Mouse (Mus musculus): Measurements from ENCODE around the gene Rab3a. TPM values are rescaled to one million over a fixed set of nuclear protein-coding genes. Genes with fewer than 3 reads are reported as not detected.

Gene Rab3a
- polyA plus RNA-seq, 1 experiment = 34.9 TPM

- H3K4me3 ChIP-seq = peak overlapping the region; percentile 25
- no peak overlapping the region for H3ac ChIP-seq (ENCODE audit: control insufficient read depth, insufficient read length)
- TF ChIP-seq POLR2AphosphoS2 (IDR thresholded peaks at IDR 0.05; ENCODE audit: insufficient read length, low read depth) (no peak), MYOG (IDR thresholded peaks at IDR 0.05; ENCODE audit: control insufficient read depth in 1 of 3, insufficient read depth in 1 of 3, insufficient read length in 2 of 3, low read depth in 2 of 3) (no peak), E2F4 (IDR thresholded peaks at IDR 0.05; ENCODE audit: insufficient read depth) (no peak), CEBPB (IDR thresholded peaks at IDR 0.05; ENCODE audit: insufficient read depth, poor library complexity, severe bottlenecking) (no peak), POLR2A (IDR thresholded peaks at IDR 0.05; ENCODE audit: insufficient read length, low read depth) (no peak), SRF (IDR thresholded peaks at IDR 0.05; ENCODE audit: control insufficient read depth, insufficient read length, low read depth) (no peak), TCF3 (IDR thresholded peaks at IDR 0.05; ENCODE audit: insufficient read length, low read depth) (no peak), MAX (IDR thresholded peaks at IDR 0.05; ENCODE audit: low read depth) (no peak), REST (IDR thresholded peaks at IDR 0.05; ENCODE audit: insufficient read depth, insufficient read length) (no peak), TCF12 (IDR thresholded peaks at IDR 0.05; ENCODE audit: insufficient read depth, poor library complexity, severe bottlenecking) (no peak), MYOD1 (IDR thresholded peaks at IDR 0.05; ENCODE audit: control insufficient read depth in 1 of 3, insufficient read length in 2 of 3, low read depth in 2 of 3) (no peak), USF1 (IDR thresholded peaks at IDR 0.05; ENCODE audit: low read depth) (no peak)
- peaks cover 15% of the 10 kb centered on the region for H3K79me2 ChIP-seq (ENCODE audit: control insufficient read depth, insufficient read depth)
- H3K4me2 ChIP-seq (ENCODE audit: low read depth) = peak overlapping the region; percentile 72
- no peaks in the 10 kb centered on the region for H3K36me3 ChIP-seq (ENCODE audit: control insufficient read depth, insufficient read depth)
- H3K27me3 ChIP-seq (ENCODE audit: control insufficient read depth, insufficient read depth, insufficient read length) = no peaks in the 10 kb centered on the region
These were observed 36.8 kb downstream of the Rab3a start for GRCm38 (mm10) chr8:70791294-70791701.

- no peaks in the 10 kb centered on the region for H3K36me3 ChIP-seq (ENCODE audit: control insufficient read depth, insufficient read depth)
- H3K4me2 ChIP-seq (ENCODE audit: low read depth) = peak overlapping the region; percentile 92
- H3K27me3 ChIP-seq (ENCODE audit: control insufficient read depth, insufficient read depth, insufficient read length) = no peaks in the 10 kb centered on the region
- peaks cover 15% of the 10 kb centered on the region for H3K79me2 ChIP-seq (ENCODE audit: control insufficient read depth, insufficient read depth)
- H3ac ChIP-seq (ENCODE audit: control insufficient read depth, insufficient read length) = peak overlapping the region; percentile 13
- no peak for TF ChIP-seq USF1 (IDR thresholded peaks at IDR 0.05; ENCODE audit: low read depth)
- no peak for TF ChIP-seq E2F4 (IDR thresholded peaks at IDR 0.05; ENCODE audit: insufficient read depth)
- peak; percentile 64 for TF ChIP-seq POLR2A (IDR thresholded peaks at IDR 0.05; ENCODE audit: insufficient read length, low read depth)
- peak; percentile 70 for TF ChIP-seq SRF (IDR thresholded peaks at IDR 0.05; ENCODE audit: control insufficient read depth, insufficient read length, low read depth)
- no peak for TF ChIP-seq MYOG (IDR thresholded peaks at IDR 0.05; ENCODE audit: control insufficient read depth in 1 of 3, insufficient read depth in 1 of 3, insufficient read length in 2 of 3, low read depth in 2 of 3)
- no peak for TF ChIP-seq TCF3 (IDR thresholded peaks at IDR 0.05; ENCODE audit: insufficient read length, low read depth)
- TF ChIP-seq POLR2AphosphoS2 (IDR thresholded peaks at IDR 0.05; ENCODE audit: insufficient read length, low read depth) = no peak
- TF ChIP-seq TCF12 (IDR thresholded peaks at IDR 0.05; ENCODE audit: insufficient read depth, poor library complexity, severe bottlenecking) = no peak
- TF ChIP-seq MYOD1 (IDR thresholded peaks at IDR 0.05; ENCODE audit: control insufficient read depth in 1 of 3, insufficient read length in 2 of 3, low read depth in 2 of 3) = no peak
- H3K4me3 ChIP-seq = peak overlapping the region; percentile 25
These were observed 37.7 kb downstream of the Rab3a start for GRCm38 (mm10) chr8:70791975-70792691.

GRCm38 (mm10) chr8:70792700-70793099 lies 38.2 kb downstream of the Rab3a start:
- peaks cover 15% of the 10 kb centered on the region for H3K79me2 ChIP-seq (ENCODE audit: control insufficient read depth, insufficient read depth)
- no peaks in the 10 kb centered on the region for H3K27me3 ChIP-seq (ENCODE audit: control insufficient read depth, insufficient read depth, insufficient read length)
- TF ChIP-seq POLR2A (IDR thresholded peaks at IDR 0.05; ENCODE audit: insufficient read length, low read depth) (no peak), MAX (IDR thresholded peaks at IDR 0.05; ENCODE audit: low read depth) (no peak), USF1 (IDR thresholded peaks at IDR 0.05; ENCODE audit: low read depth) (no peak), MYOG (IDR thresholded peaks at IDR 0.05; ENCODE audit: control insufficient read depth in 1 of 3, insufficient read depth in 1 of 3, insufficient read length in 2 of 3, low read depth in 2 of 3) (peak in 1 of 3 experiments; percentile 2), REST (IDR thresholded peaks at IDR 0.05; ENCODE audit: insufficient read depth, insufficient read length) (no peak)
- H3ac ChIP-seq (ENCODE audit: control insufficient read depth, insufficient read length) = peak overlapping the region; percentile 13
- H3K4me2 ChIP-seq (ENCODE audit: low read depth) = peak overlapping the region; percentile 92
- H3K36me3 ChIP-seq (ENCODE audit: control insufficient read depth, insufficient read depth) = no peaks in the 10 kb centered on the region
- peak overlapping the region; percentile 25 for H3K4me3 ChIP-seq

- H3K4me2 ChIP-seq (ENCODE audit: low read depth) = no peak overlapping the region
- H3K4me3 ChIP-seq = no peak overlapping the region
- peaks cover 15% of the 10 kb centered on the region for H3K79me2 ChIP-seq (ENCODE audit: control insufficient read depth, insufficient read depth)
- H3ac ChIP-seq (ENCODE audit: control insufficient read depth, insufficient read length) = no peak overlapping the region
- TF ChIP-seq TCF3 (IDR thresholded peaks at IDR 0.05; ENCODE audit: insufficient read length, low read depth) (no peak), REST (IDR thresholded peaks at IDR 0.05; ENCODE audit: insufficient read depth, insufficient read length) (no peak), POLR2AphosphoS2 (IDR thresholded peaks at IDR 0.05; ENCODE audit: insufficient read length, low read depth) (no peak), SRF (IDR thresholded peaks at IDR 0.05; ENCODE audit: control insufficient read depth, insufficient read length, low read depth) (no peak), MAX (IDR thresholded peaks at IDR 0.05; ENCODE audit: low read depth) (no peak), TCF12 (IDR thresholded peaks at IDR 0.05; ENCODE audit: insufficient read depth, poor library complexity, severe bottlenecking) (no peak)
- H3K27me3 ChIP-seq (ENCODE audit: control insufficient read depth, insufficient read depth, insufficient read length) = no peaks in the 10 kb centered on the region
- no peaks in the 10 kb centered on the region for H3K36me3 ChIP-seq (ENCODE audit: control insufficient read depth, insufficient read depth)
These were observed 39.7 kb downstream of the Rab3a start for GRCm38 (mm10) chr8:70794215-70794614.

GRCm38 (mm10) chr8:70795370-70795769 lies 40.9 kb downstream of the Rab3a start:
- Histone ChIP-seq H3ac (ENCODE audit: control insufficient read depth, insufficient read length) (no peak overlapping the region), H3K4me3 (no peak overlapping the region), H3K36me3 (ENCODE audit: control insufficient read depth, insufficient read depth) (no peaks in the 10 kb centered on the region), H3K79me2 (ENCODE audit: control insufficient read depth, insufficient read depth) (peaks cover 15% of the 10 kb centered on the region), H3K27me3 (ENCODE audit: control insufficient read depth, insufficient read depth, insufficient read length) (no peaks in the 10 kb centered on the region), H3K4me2 (ENCODE audit: low read depth) (peak overlapping the region; percentile 86)
- no peak for TF ChIP-seq SRF (IDR thresholded peaks at IDR 0.05; ENCODE audit: control insufficient read depth, insufficient read length, low read depth)
- TF ChIP-seq TCF3 (IDR thresholded peaks at IDR 0.05; ENCODE audit: insufficient read length, low read depth) = no peak
- no peak for TF ChIP-seq USF1 (IDR thresholded peaks at IDR 0.05; ENCODE audit: low read depth)
- TF ChIP-seq TCF12 (IDR thresholded peaks at IDR 0.05; ENCODE audit: insufficient read depth, poor library complexity, severe bottlenecking) = no peak
- no peak for TF ChIP-seq MYOG (IDR thresholded peaks at IDR 0.05; ENCODE audit: control insufficient read depth in 1 of 3, insufficient read depth in 1 of 3, insufficient read length in 2 of 3, low read depth in 2 of 3)
- no peak for TF ChIP-seq REST (IDR thresholded peaks at IDR 0.05; ENCODE audit: insufficient read depth, insufficient read length)
- no peak for TF ChIP-seq MAX (IDR thresholded peaks at IDR 0.05; ENCODE audit: low read depth)
- no peak for TF ChIP-seq MYOD1 (IDR thresholded peaks at IDR 0.05; ENCODE audit: control insufficient read depth in 1 of 3, insufficient read length in 2 of 3, low read depth in 2 of 3)
- TF ChIP-seq POLR2A (IDR thresholded peaks at IDR 0.05; ENCODE audit: insufficient read length, low read depth) = no peak
- no peak for TF ChIP-seq CEBPB (IDR thresholded peaks at IDR 0.05; ENCODE audit: insufficient read depth, poor library complexity, severe bottlenecking)

Data from myocyte (in vitro differentiated cells).